Mouse (Mus musculus) CD4-positive, CD25-positive, alpha-beta regulatory T cell, adult 2 months (primary cell): ENCODE results near the gene Mfsd6.
"Not testable (repeated sequence)": the region's sequence is repeated elsewhere in the genome, so short reads cannot be mapped to it uniquely, and the experiment has no call there.

ENCODE experiments used
- DNase-seq: peaks from one replicate; pipeline ENCODE4 v3.0.0-alpha.2; 2012; ENCODE audit warnings: low read depth, low spot score

Mfsd6 gene

GRCm38 (mm10) chr1:52708745-52709144, 18.5 kb downstream of the Mfsd6 start:
- DNase-seq, result no peak

GRCm38 (mm10) chr1:52707030-52707429, 20.2 kb downstream of the Mfsd6 start:
- no peak for DNase-seq

GRCm38 (mm10) chr1:52702738-52703491, 24.3 kb downstream of the Mfsd6 start:
- DNase-seq, result no peak

- no peak for DNase-seq
Measured at GRCm38 (mm10) chr1:52701941-52702340, 25.3 kb downstream of the Mfsd6 start.

GRCm38 (mm10) chr1:52694456-52694855, 32.8 kb downstream of the Mfsd6 start:
- not testable (repeated sequence) for DNase-seq

GRCm38 (mm10) chr1:52687636-52688035, 39.6 kb downstream of the Mfsd6 start:
- DNase-seq, result no peak

- DNase-seq, result no peak
Measured at GRCm38 (mm10) chr1:52683550-52683949, 43.7 kb downstream of the Mfsd6 start.

GRCm38 (mm10) chr1:52676621-52677020, 50.6 kb downstream of the Mfsd6 start:
- no peak for DNase-seq

GRCm38 (mm10) chr1:52675561-52676551, 51.4 kb downstream of the Mfsd6 start:
- DNase-seq, result no peak

- DNase-seq, result no peak
Measured at GRCm38 (mm10) chr1:52669931-52670330, 57.3 kb downstream of the Mfsd6 start.

- DNase-seq, result no peak
Measured at GRCm38 (mm10) chr1:52668743-52669323, 58.4 kb downstream of the Mfsd6 start.

- no peak for DNase-seq
Measured at GRCm38 (mm10) chr1:52663228-52663627, 64.0 kb downstream of the Mfsd6 start.

- DNase-seq, result no peak
Measured at GRCm38 (mm10) chr1:52660765-52661164, 66.5 kb downstream of the Mfsd6 start.

- no peak for DNase-seq
Measured at GRCm38 (mm10) chr1:52660278-52660677, 67.0 kb downstream of the Mfsd6 start.

GRCm38 (mm10) chr1:52658160-52658559, 69.1 kb downstream of the Mfsd6 start:
- DNase-seq, result no peak

GRCm38 (mm10) chr1:52655153-52655552, 72.1 kb downstream of the Mfsd6 start:
- peak; percentile 38 for DNase-seq

- peak; percentile 57 for DNase-seq
Measured at GRCm38 (mm10) chr1:52653366-52653765, 73.9 kb downstream of the Mfsd6 start.

GRCm38 (mm10) chr1:52652601-52653253, 74.5 kb downstream of the Mfsd6 start:
- DNase-seq, result peak; percentile 13

- peak; percentile 24 for DNase-seq
Measured at GRCm38 (mm10) chr1:52650066-52650465, 77.2 kb downstream of the Mfsd6 start.

GRCm38 (mm10) chr1:52648153-52649027, 78.9 kb downstream of the Mfsd6 start:
- DNase-seq, result peak; percentile 83

- DNase-seq, result no peak
Measured at GRCm38 (mm10) chr1:52640736-52641135, 86.5 kb downstream of the Mfsd6 start.
